In genomic region chr5:143050273-143050672, GRCm38 (mm10) we compare ENCODE assay signal across 9 mouse cellular contexts.
A peak's percentile ranks its signal among the peaks of the same experiment; 100 is the strongest.
DNase-seq lines count a peak whose midpoint lies in the region; ATAC-seq lines count a peak whose summit lies in the region.
"Had no signal": no experiment of that assay in that cellular context is flagged by ENCODE, and none has a peak within 500 bp of the region (broad histone marks: within the 10 kb centered on the region; RNA-seq: fewer than 3 reads in every experiment).

No protein-coding gene starts in this region.

- peaks cover 79% of the 10 kb centered on the region for H3K4me1 ChIP-seq in heart, embryonic 13.5 days
- peaks cover 21% of the 10 kb centered on the region for H3K4me1 ChIP-seq in forebrain, embryonic 14.5 days (ENCODE audit: control insufficient read depth, insufficient read depth, low read length)
- H3K4me1 ChIP-seq in megakaryocyte, embryonic 14.5 days: peaks cover 96% of the 10 kb centered on the region

- peak overlapping the region; percentile 83 for H3K27ac ChIP-seq in heart, embryonic 13.5 days (replicated peaks)
- peak overlapping the region; percentile 45; the same call in 1 of the 2 replicates for H3K27ac ChIP-seq in forebrain, embryonic 14.5 days (ENCODE audit: low read depth, low read length)

- H3K9me3 ChIP-seq in heart, embryonic 13.5 days: no peaks in the 10 kb centered on the region
- H3K9me3 ChIP-seq in forebrain, embryonic 14.5 days (replicated peaks; ENCODE audit: control insufficient read depth, low read length): no peaks in the 10 kb centered on the region
- no peaks in the 10 kb centered on the region for H3K9me3 ChIP-seq in megakaryocyte, embryonic 14.5 days

- no peak overlapping the region for H3K4me3 ChIP-seq in heart, embryonic 13.5 days
- no peak overlapping the region for H3K4me3 ChIP-seq in forebrain, embryonic 14.5 days (ENCODE audit: low read depth, low read length)
- H3K4me3 ChIP-seq in megakaryocyte, embryonic 14.5 days (replicated peaks): peak overlapping the region; percentile 18

- H3K27me3 ChIP-seq in heart, embryonic 13.5 days (replicated peaks): no peaks in the 10 kb centered on the region
- no peaks in the 10 kb centered on the region for H3K27me3 ChIP-seq in forebrain, embryonic 14.5 days (replicated peaks; ENCODE audit: control insufficient read depth, insufficient read depth, low read length)
- H3K27me3 ChIP-seq in megakaryocyte, embryonic 14.5 days (replicated peaks): no peaks in the 10 kb centered on the region

- H3K4me2 ChIP-seq in heart, embryonic 13.5 days: peak overlapping the region; percentile 22
- no peak overlapping the region for H3K4me2 ChIP-seq in forebrain, embryonic 14.5 days (ENCODE audit: low read length)

- no peak for DNase-seq in heart, adult 8-10 months (ENCODE audit: low spot score)
- peak; percentile 69 for DNase-seq in 3T3-L1 (ENCODE audit: low read depth, low spot score)
- DNase-seq in forebrain, embryonic 14.5 days (ENCODE audit: low spot score): peak; percentile 10
- DNase-seq in urinary bladder, adult 2 months (ENCODE audit: low spot score): no peak
- no peak for DNase-seq in ovary, postnatal 14 days (ENCODE audit: low spot score)
- DNase-seq in urinary bladder, postnatal 4 days (ENCODE audit: low spot score in 2 of 2): no peak
- DNase-seq: cerebellum, adult 11 months had no signal

- peaks cover 32% of the 10 kb centered on the region for H3K36me3 ChIP-seq in heart, embryonic 13.5 days
- no peaks in the 10 kb centered on the region for H3K36me3 ChIP-seq in forebrain, embryonic 14.5 days (ENCODE audit: control insufficient read depth, insufficient read depth, low read length)
- peaks cover 85% of the 10 kb centered on the region for H3K36me3 ChIP-seq in megakaryocyte, embryonic 14.5 days (replicated peaks; ENCODE audit: low read length)

- H3K9ac ChIP-seq in heart, embryonic 13.5 days: peak overlapping the region; percentile 53
- H3K9ac ChIP-seq in forebrain, embryonic 14.5 days (ENCODE audit: low read length): no peak overlapping the region

- no peak for ATAC-seq in heart, embryonic 13.5 days (ENCODE audit: extremely low read depth, insufficient number of reproducible peaks, low FRiP score, low TSS enrichment)
- no peak for ATAC-seq in forebrain, embryonic 14.5 days

- WGBS in heart, embryonic 13.5 days: 73% methylated on average over 5 of the region's 5 CpGs
- WGBS in forebrain, embryonic 14.5 days: 44% methylated on average over 5 of the region's 5 CpGs

Comparison
In these comparisons a context has a peak if more than half of its experiments do, and no peak if none do; other contexts are left out.
1. DNase-seq: peak in 3T3-L1 (single experiment) and forebrain, embryonic 14.5 days (single experiment); none in heart, adult 8-10 months (single experiment), urinary bladder, adult 2 months (single experiment), ovary, postnatal 14 days (single experiment) and urinary bladder, postnatal 4 days (0 of 2).